Mouse (Mus musculus): Measurements from ENCODE around the gene Ppm1g. TPM values are rescaled to one million over a fixed set of nuclear protein-coding genes. Genes with fewer than 3 reads are reported as not detected.

Gene Ppm1g
- 83.9 and 84.1 TPM in 2 replicates for polyA plus RNA-seq (2012; rRNA removed)

GRCm38 (mm10) chr5:31220448-31221303 is at the start of gene Ppm1g:
TSS of gene Ppm1g (minus strand) at chr5:31220687.
- Histone ChIP-seq H3K4me3 (replicated peaks; ENCODE audit: insufficient read depth, low read depth, low read length) (peak within 1 kb of the TSS; percentile 90), H3K4me1 (ENCODE audit: control insufficient read depth, insufficient read depth, low read length) (peaks cover 2% of the 10 kb centered on the region; the same call in 1 of the 2 replicates), H3K27ac (ENCODE audit: insufficient read depth, low read length) (peak within 1 kb of the TSS; percentile 67), H3K27me3 (ENCODE audit: control insufficient read depth, insufficient read depth, low read length) (no peaks in the 10 kb centered on the region)
- no peak for TF ChIP-seq CTCF (IDR thresholded peaks at IDR 0.05; ENCODE audit: borderline replicate concordance, insufficient read depth, low read depth, low read length)
- peak; percentile 98 for TF ChIP-seq POLR2A (IDR thresholded peaks at IDR 0.05; ENCODE audit: borderline replicate concordance, insufficient read depth, low read length)
- WGBS: under 1% methylated on average over 70 of the region's 70 CpGs
- DNase-seq: peak; percentile 95 to 96

GRCm38 (mm10) chr5:31267686-31268085 is 47.2 kb upstream of the Ppm1g start:
- Histone ChIP-seq H3K27ac (ENCODE audit: insufficient read depth, low read length) (no peak overlapping the region), H3K4me3 (replicated peaks; ENCODE audit: insufficient read depth, low read depth, low read length) (no peak overlapping the region), H3K4me1 (ENCODE audit: control insufficient read depth, insufficient read depth, low read length) (peaks cover 3% of the 10 kb centered on the region), H3K27me3 (ENCODE audit: control insufficient read depth, insufficient read depth, low read length) (no peaks in the 10 kb centered on the region)
- WGBS: 69% methylated on average over 6 of the region's 6 CpGs
- DNase-seq: no peak
- TF ChIP-seq POLR2A (IDR thresholded peaks at IDR 0.05; ENCODE audit: borderline replicate concordance, insufficient read depth, low read length) (no peak), CTCF (IDR thresholded peaks at IDR 0.05; ENCODE audit: borderline replicate concordance, insufficient read depth, low read depth, low read length) (no peak)

- DNase-seq: peak; percentile 44 to 52
- WGBS: 44% methylated on average over 7 of the region's 7 CpGs
- Histone ChIP-seq H3K27me3 (ENCODE audit: control insufficient read depth, insufficient read depth, low read length) (no peaks in the 10 kb centered on the region), H3K27ac (ENCODE audit: insufficient read depth, low read length) (no peak overlapping the region), H3K4me1 (ENCODE audit: control insufficient read depth, insufficient read depth, low read length) (peaks cover 3% of the 10 kb centered on the region), H3K4me3 (replicated peaks; ENCODE audit: insufficient read depth, low read depth, low read length) (no peak overlapping the region)
- TF ChIP-seq CTCF (IDR thresholded peaks at IDR 0.05; ENCODE audit: borderline replicate concordance, insufficient read depth, low read depth, low read length) (no peak), POLR2A (IDR thresholded peaks at IDR 0.05; ENCODE audit: borderline replicate concordance, insufficient read depth, low read length) (no peak)
Observed at GRCm38 (mm10) chr5:31266101-31266500, 45.6 kb upstream of the Ppm1g start.

- no peak for DNase-seq
- no peak for TF ChIP-seq CTCF (IDR thresholded peaks at IDR 0.05; ENCODE audit: borderline replicate concordance, insufficient read depth, low read depth, low read length)
- TF ChIP-seq POLR2A (IDR thresholded peaks at IDR 0.05; ENCODE audit: borderline replicate concordance, insufficient read depth, low read length): no peak
- Histone ChIP-seq H3K27ac (ENCODE audit: insufficient read depth, low read length) (no peak overlapping the region), H3K4me1 (ENCODE audit: control insufficient read depth, insufficient read depth, low read length) (no peaks in the 10 kb centered on the region), H3K4me3 (replicated peaks; ENCODE audit: insufficient read depth, low read depth, low read length) (no peak overlapping the region), H3K27me3 (ENCODE audit: control insufficient read depth, insufficient read depth, low read length) (no peaks in the 10 kb centered on the region)
- WGBS: 91% methylated on average over 11 of the region's 11 CpGs
Observed at GRCm38 (mm10) chr5:31257616-31258015, 37.1 kb upstream of the Ppm1g start.

- no peak for DNase-seq
- no peaks in the 10 kb centered on the region for H3K27me3 ChIP-seq (ENCODE audit: control insufficient read depth, insufficient read depth, low read length)
- WGBS: 95% methylated on average over 2 of the region's 2 CpGs
- TF ChIP-seq CTCF (IDR thresholded peaks at IDR 0.05; ENCODE audit: borderline replicate concordance, insufficient read depth, low read depth, low read length) (no peak), POLR2A (IDR thresholded peaks at IDR 0.05; ENCODE audit: borderline replicate concordance, insufficient read depth, low read length) (no peak)
- H3K27ac ChIP-seq (ENCODE audit: insufficient read depth, low read length): no peak overlapping the region
- H3K4me3 ChIP-seq (replicated peaks; ENCODE audit: insufficient read depth, low read depth, low read length): no peak overlapping the region
- no peaks in the 10 kb centered on the region; the same call in 1 of the 2 replicates for H3K4me1 ChIP-seq (ENCODE audit: control insufficient read depth, insufficient read depth, low read length)
Observed at GRCm38 (mm10) chr5:31255971-31256370, 35.5 kb upstream of the Ppm1g start.

GRCm38 (mm10) chr5:31255381-31255780 is 34.9 kb upstream of the Ppm1g start:
- Histone ChIP-seq H3K27ac (ENCODE audit: insufficient read depth, low read length) (no peak overlapping the region), H3K4me1 (ENCODE audit: control insufficient read depth, insufficient read depth, low read length) (no peaks in the 10 kb centered on the region; the same call in 1 of the 2 replicates), H3K4me3 (replicated peaks; ENCODE audit: insufficient read depth, low read depth, low read length) (no peak overlapping the region), H3K27me3 (ENCODE audit: control insufficient read depth, insufficient read depth, low read length) (no peaks in the 10 kb centered on the region)
- WGBS: 99% methylated on average over 2 of the region's 2 CpGs
- DNase-seq: no peak
- TF ChIP-seq POLR2A (IDR thresholded peaks at IDR 0.05; ENCODE audit: borderline replicate concordance, insufficient read depth, low read length) (no peak), CTCF (IDR thresholded peaks at IDR 0.05; ENCODE audit: borderline replicate concordance, insufficient read depth, low read depth, low read length) (no peak)

GRCm38 (mm10) chr5:31254901-31255300 is 34.4 kb upstream of the Ppm1g start:
- no peak for DNase-seq
- Histone ChIP-seq H3K4me1 (ENCODE audit: control insufficient read depth, insufficient read depth, low read length) (no peaks in the 10 kb centered on the region; the same call in 1 of the 2 replicates), H3K27me3 (ENCODE audit: control insufficient read depth, insufficient read depth, low read length) (no peaks in the 10 kb centered on the region), H3K27ac (ENCODE audit: insufficient read depth, low read length) (no peak overlapping the region), H3K4me3 (replicated peaks; ENCODE audit: insufficient read depth, low read depth, low read length) (no peak overlapping the region)
- 85% methylated on average over 8 of the region's 8 CpGs for WGBS
- TF ChIP-seq POLR2A (IDR thresholded peaks at IDR 0.05; ENCODE audit: borderline replicate concordance, insufficient read depth, low read length) (no peak), CTCF (IDR thresholded peaks at IDR 0.05; ENCODE audit: borderline replicate concordance, insufficient read depth, low read depth, low read length) (no peak)

- H3K4me3 ChIP-seq (replicated peaks; ENCODE audit: insufficient read depth, low read depth, low read length): no peak overlapping the region
- TF ChIP-seq POLR2A (IDR thresholded peaks at IDR 0.05; ENCODE audit: borderline replicate concordance, insufficient read depth, low read length) (no peak), CTCF (IDR thresholded peaks at IDR 0.05; ENCODE audit: borderline replicate concordance, insufficient read depth, low read depth, low read length) (no peak)
- no peaks in the 10 kb centered on the region; the same call in 1 of the 2 replicates for H3K4me1 ChIP-seq (ENCODE audit: control insufficient read depth, insufficient read depth, low read length)
- DNase-seq: no peak
- WGBS: 74% methylated on average over 7 of the region's 7 CpGs
- H3K27me3 ChIP-seq (ENCODE audit: control insufficient read depth, insufficient read depth, low read length): no peaks in the 10 kb centered on the region
- H3K27ac ChIP-seq (ENCODE audit: insufficient read depth, low read length): no peak overlapping the region
Observed at GRCm38 (mm10) chr5:31254452-31254851, 34.0 kb upstream of the Ppm1g start.
